Mouse (Mus musculus) midbrain, embryonic 11.5 days (tissue): Measurements from ENCODE around the gene Rab5b. TPM values are rescaled to one million over a fixed set of nuclear protein-coding genes. Genes with fewer than 3 reads are reported as not detected.
A peak's percentile ranks its signal among the peaks of the same experiment; 100 is the strongest.

Experiments
- ATAC-seq: fragments of 200-750 bp; cut with Nextera tagmentation; 2 replicates; pipeline ENCODE4 v1.8.0; 2017; ENCODE audit warnings: moderate TSS enrichment, moderate library complexity; ENCODE audit not compliant: low FRiP score
- DNase-seq: peaks from one replicate; pipeline ENCODE4 v3.0.0; 2015; ENCODE audit warnings: low spot score; ENCODE audit errors: missing footprints
- H3K27ac ChIP-seq: fragments of 300-500 bp; sonication (generic); 2 replicates; pipeline ENCODE4 v1.5.1; 2014; ENCODE audit warnings: low read depth, low read length
- H3K27me3 ChIP-seq: fragments of 300-500 bp; sonication (generic); 2 replicates; pipeline ENCODE4 v1.6.1; 2014; ENCODE audit warnings: mild to moderate bottlenecking, low read length, moderate library complexity, mixed read lengths; ENCODE audit not compliant: control insufficient read depth, insufficient read depth
- H3K36me3 ChIP-seq: fragments of 300-500 bp; sonication (generic); 2 replicates; pipeline ENCODE4 v1.6.1; 2014; ENCODE audit warnings: mild to moderate bottlenecking, low read length, moderate library complexity, mixed read lengths; ENCODE audit not compliant: control insufficient read depth, insufficient read depth
- H3K4me1 ChIP-seq: fragments of 300-500 bp; sonication (generic); 2 replicates; pipeline ENCODE4 v1.6.1; 2014; ENCODE audit warnings: low read length; ENCODE audit not compliant: control insufficient read depth, insufficient read depth
- H3K4me2 ChIP-seq: fragments of 300-500 bp; sonication (generic); 2 replicates; pipeline ENCODE4 v1.6.1; 2014; ENCODE audit warnings: mild to moderate bottlenecking, moderate library complexity
- H3K4me3 ChIP-seq: fragments of 300-500 bp; sonication (generic); 2 replicates; pipeline ENCODE4 v1.5.1; 2014; ENCODE audit warnings: low read depth, low read length
- H3K9ac ChIP-seq: fragments of 300-500 bp; sonication (generic); 2 replicates; pipeline ENCODE4 v1.6.1; 2014; ENCODE audit warnings: low read length
- H3K9me3 ChIP-seq: fragments of 300-500 bp; sonication (generic); 2 replicates; pipeline ENCODE4 v1.6.1; 2016; ENCODE audit warnings: low read length; ENCODE audit not compliant: control insufficient read depth
- WGBS: fragments of 180-500 bp; shearing (Covaris S2); extraction: QIAGEN DNeasy Blood & Tissue Kit; methylation state at CpG from one replicate; pipeline ENCODE4 v1.1.7; 2014; 5-methylcytosine and 5-hydroxymethylcytosine counted together
- polyA plus RNA-seq: library from polyadenylated mRNA; unstranded; fragments of >200 nt; fragmentation: Nextera tagmentation; extraction: Ambion mirVana; gene quantifications from 2 replicates; pipeline ENCODE4 v1.2.1, GENCODE M21; 2014

The Rab5b gene
- polyA plus RNA-seq, 1 experiment from 2014 or later = 80.1 TPM

- ATAC-seq (no peak), DNase-seq (peak; percentile 8)
- Histone ChIP-seq H3K9ac (no peak overlapping the region), H3K36me3 (no peaks in the 10 kb centered on the region), H3K4me1 (peaks cover 18% of the 10 kb centered on the region), H3K27ac (no peak overlapping the region), H3K9me3 (no peaks in the 10 kb centered on the region), H3K27me3 (no peaks in the 10 kb centered on the region), H3K4me2 (no peak overlapping the region), H3K4me3 (no peak overlapping the region)
- WGBS = 91% methylated on average over 9 of the region's 9 CpGs
These were observed 24.9 kb downstream of the Rab5b start for GRCm38 (mm10) chr10:128671148-128671547.

- peaks cover 14% of the 10 kb centered on the region for H3K4me1 ChIP-seq
- H3K9me3 ChIP-seq = no peaks in the 10 kb centered on the region
- DNase-seq (peak; percentile 91), ATAC-seq (peak; percentile 62)
- H3K27me3 ChIP-seq = no peaks in the 10 kb centered on the region
- 1% methylated on average over 42 of the region's 42 CpGs for whole genome bisulfite sequencing
- peak overlapping the region; percentile 75 for H3K9ac ChIP-seq
- H3K36me3 ChIP-seq = no peaks in the 10 kb centered on the region
- H3K4me2 ChIP-seq = peak overlapping the region; percentile 83
- no peak overlapping the region for H3K27ac ChIP-seq
- peak overlapping the region; percentile 72 for H3K4me3 ChIP-seq
These were observed 27.0 kb downstream of the Rab5b start for GRCm38 (mm10) chr10:128668790-128669672.

DNA sequence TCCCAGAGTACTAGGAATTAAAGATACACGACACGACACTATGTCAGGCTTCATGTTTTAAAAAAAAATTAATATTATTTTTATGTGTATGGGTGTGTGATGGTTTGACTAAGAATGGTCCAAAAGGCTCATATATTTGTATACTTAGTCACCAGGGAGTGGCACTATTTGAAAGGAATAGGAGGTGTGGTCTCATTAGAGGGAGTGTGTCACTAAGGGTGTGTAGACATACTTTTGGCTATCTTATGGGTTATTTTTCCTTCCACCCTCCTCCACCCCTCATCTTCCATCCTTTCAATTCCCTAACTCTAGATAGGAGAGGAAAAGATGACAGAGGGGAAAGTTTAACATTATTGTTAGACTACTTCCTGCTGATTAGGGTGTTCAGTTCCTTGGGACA lies 30.3 kb downstream of the Rab5b start:
- Histone ChIP-seq H3K4me1 (peaks cover 7% of the 10 kb centered on the region), H3K4me2 (no peak overlapping the region), H3K36me3 (no peaks in the 10 kb centered on the region), H3K9ac (no peak overlapping the region), H3K9me3 (no peaks in the 10 kb centered on the region), H3K27me3 (no peaks in the 10 kb centered on the region), H3K4me3 (no peak overlapping the region), H3K27ac (no peak overlapping the region)
- no peak for DNase-seq
- 96% methylated on average over 2 of the region's 2 CpGs for WGBS
- no peak for ATAC-seq

- DNase-seq (no peak), ATAC-seq (no peak)
- no peak overlapping the region for H3K4me3 ChIP-seq
- no peaks in the 10 kb centered on the region for H3K27me3 ChIP-seq
- peaks cover 7% of the 10 kb centered on the region for H3K4me1 ChIP-seq
- H3K9me3 ChIP-seq = no peaks in the 10 kb centered on the region
- no peaks in the 10 kb centered on the region for H3K36me3 ChIP-seq
- no peak overlapping the region for H3K4me2 ChIP-seq
- WGBS = 91% methylated on average over 3 of the region's 3 CpGs
- no peak overlapping the region for H3K9ac ChIP-seq
- no peak overlapping the region for H3K27ac ChIP-seq
These were observed 30.8 kb downstream of the Rab5b start for GRCm38 (mm10) chr10:128665307-128665706.

DNA sequence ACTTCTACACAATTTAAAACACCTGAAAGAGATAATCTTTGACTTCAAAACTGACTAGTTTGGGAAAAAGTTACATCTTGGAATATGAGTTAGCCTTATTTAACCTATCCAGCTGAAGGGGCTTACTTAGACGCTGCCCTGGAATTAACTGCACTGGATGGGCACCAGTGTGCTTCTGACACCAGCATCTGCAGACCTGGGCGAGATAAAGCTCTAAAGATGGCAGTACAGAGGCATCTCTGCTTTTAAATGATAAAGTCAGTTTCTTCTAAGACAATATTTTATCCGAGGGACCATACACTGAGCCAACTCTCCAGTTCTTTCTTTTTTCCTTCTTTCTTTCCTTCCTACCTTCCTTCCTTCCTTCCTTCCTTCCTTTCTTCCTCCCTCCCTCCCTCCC lies 31.3 kb downstream of the Rab5b start:
- DNase-seq = no peak
- H3K9ac ChIP-seq = no peak overlapping the region
- WGBS = 74% methylated on average over 3 of the region's 3 CpGs

DNA sequence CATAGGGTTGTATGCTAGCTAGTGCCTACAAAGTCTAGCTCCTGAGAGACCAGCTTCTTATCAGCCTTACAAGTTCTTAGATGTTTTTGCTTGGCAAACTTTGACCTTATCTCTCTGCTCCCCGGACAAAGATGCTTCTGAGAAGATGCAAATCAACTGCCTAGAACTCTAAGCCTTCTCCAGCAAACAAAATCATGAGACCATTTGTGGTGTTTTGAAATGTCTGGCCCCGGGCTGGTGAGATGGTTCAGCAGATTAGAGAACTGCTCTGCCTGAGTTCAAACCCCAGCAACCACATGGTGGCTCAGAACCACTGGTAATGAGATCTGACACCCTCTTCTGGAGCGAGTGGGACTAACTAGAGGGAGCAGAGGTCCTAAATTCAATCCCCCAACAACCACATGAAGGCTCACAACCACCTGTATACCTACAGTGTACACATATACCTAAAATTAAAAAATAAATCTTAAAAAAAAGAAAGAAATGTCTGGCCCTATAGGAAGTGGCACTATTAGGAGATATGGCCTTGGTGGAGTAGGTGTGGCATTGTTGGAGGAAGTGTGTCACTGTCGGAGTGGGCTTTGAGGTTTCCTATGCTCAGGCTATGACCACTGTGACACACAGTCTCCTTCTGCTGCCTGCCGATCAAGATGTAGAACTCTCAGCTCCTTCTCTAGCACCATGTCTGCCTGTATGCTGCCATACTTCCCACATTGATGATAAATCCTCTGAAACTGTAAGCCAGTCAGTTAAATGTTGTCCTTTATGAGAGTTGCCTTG lies 32.4 kb downstream of the Rab5b start:
- Histone ChIP-seq H3K4me3 (no peak overlapping the region), H3K9me3 (no peaks in the 10 kb centered on the region), H3K36me3 (no peaks in the 10 kb centered on the region), H3K27ac (no peak overlapping the region), H3K4me2 (no peak overlapping the region), H3K27me3 (no peaks in the 10 kb centered on the region), H3K9ac (no peak overlapping the region), H3K4me1 (peaks cover 4% of the 10 kb centered on the region; the same call in 1 of the 2 replicates)
- WGBS = 83% methylated on average over 5 of the region's 5 CpGs
- DNase-seq (no peak), ATAC-seq (no peak)

More for the DNA sequence above, 31.3 kb downstream of the Rab5b start:
- Histone ChIP-seq H3K4me2 (no peak overlapping the region), H3K27ac (no peak overlapping the region), H3K4me1 (peaks cover 7% of the 10 kb centered on the region), H3K36me3 (no peaks in the 10 kb centered on the region), H3K9me3 (no peaks in the 10 kb centered on the region), H3K4me3 (no peak overlapping the region), H3K27me3 (no peaks in the 10 kb centered on the region)
- ATAC-seq = no peak

GRCm38 (mm10) chr10:128662465-128662864 lies 33.6 kb downstream of the Rab5b start:
- no peak for ATAC-seq
- Histone ChIP-seq H3K9ac (no peak overlapping the region), H3K36me3 (no peaks in the 10 kb centered on the region), H3K4me2 (no peak overlapping the region), H3K27ac (no peak overlapping the region), H3K4me3 (no peak overlapping the region), H3K27me3 (no peaks in the 10 kb centered on the region), H3K4me1 (no peaks in the 10 kb centered on the region), H3K9me3 (no peaks in the 10 kb centered on the region)
- DNase-seq = no peak

- WGBS = 53% methylated on average over 9 of the region's 9 CpGs
These were observed 36.6 kb downstream of the Rab5b start for GRCm38 (mm10) chr10:128659490-128659889.

GRCm38 (mm10) chr10:128657844-128658243 lies 38.2 kb downstream of the Rab5b start:
- ATAC-seq = no peak
- no peaks in the 10 kb centered on the region for H3K36me3 ChIP-seq
- H3K27ac ChIP-seq = no peak overlapping the region
- H3K9ac ChIP-seq = no peak overlapping the region
- no peaks in the 10 kb centered on the region for H3K4me1 ChIP-seq
- H3K4me2 ChIP-seq = no peak overlapping the region
- no peak overlapping the region for H3K4me3 ChIP-seq
- WGBS = 59% methylated on average over 9 of the region's 9 CpGs
- no peaks in the 10 kb centered on the region for H3K9me3 ChIP-seq
- no peak for DNase-seq
- H3K27me3 ChIP-seq = no peaks in the 10 kb centered on the region

More at GRCm38 (mm10) chr10:128659490-128659889, 36.6 kb downstream of the Rab5b start:
- peak overlapping the region; percentile 24; the same call in 1 of the 2 replicates for H3K9ac ChIP-seq
- H3K27me3 ChIP-seq = no peaks in the 10 kb centered on the region
- H3K4me1 ChIP-seq = no peaks in the 10 kb centered on the region
- DNase-seq = peak; percentile 65
- no peaks in the 10 kb centered on the region for H3K36me3 ChIP-seq
- no peak overlapping the region for H3K4me2 ChIP-seq
- no peak overlapping the region for H3K27ac ChIP-seq
- no peak overlapping the region for H3K4me3 ChIP-seq
- no peaks in the 10 kb centered on the region for H3K9me3 ChIP-seq
- no peak for ATAC-seq
